Mouse (Mus musculus): ENCODE data around the gene Fam53b. TPM values are rescaled to one million over a fixed set of nuclear protein-coding genes. Genes with fewer than 3 reads are reported as not detected.

Fam53b gene
- 20.1 and 20.4 TPM in 2 replicates for polyA plus RNA-seq (2014; fragmentation: Nextera tagmentation; extraction: Ambion mirVana)

- under 1% methylated on average over 78 of the region's 85 CpGs for WGBS
- peaks cover 28% of the 10 kb centered on the region for H3K4me1 ChIP-seq (replicated peaks; ENCODE audit: control insufficient read depth, insufficient read depth, low read length)
- DNase-seq (ENCODE audit: low spot score) (peak; percentile 79), ATAC-seq (replicated peaks; ENCODE audit: low FRiP score) (peak; percentile 50)
- peak within 1 kb of the TSS; percentile 84 for H3K27ac ChIP-seq (ENCODE audit: low read depth, low read length)
- no peaks in the 10 kb centered on the region for H3K9me3 ChIP-seq (ENCODE audit: control insufficient read depth, low read length)
- H3K4me2 ChIP-seq = peak within 1 kb of the TSS; percentile 95
- H3K9ac ChIP-seq (ENCODE audit: low read depth, low read length) = peak within 1 kb of the TSS; percentile 89
- peak within 1 kb of the TSS; percentile 81 for H3K4me3 ChIP-seq (ENCODE audit: low read depth, low read length)
- no peaks in the 10 kb centered on the region for H3K36me3 ChIP-seq (ENCODE audit: control insufficient read depth, insufficient read depth, low read length)
- no peaks in the 10 kb centered on the region for H3K27me3 ChIP-seq (replicated peaks; ENCODE audit: control insufficient read depth, insufficient read depth, low read length)
These were observed at the start of gene Fam53b for GRCm38 (mm10) chr7:132813416-132814088. Gene Fam53b (minus strand): TSS chr7:132813886.

GRCm38 (mm10) chr7:132859042-132859958 lies 45.6 kb upstream of the Fam53b start, which contains the start of gene Abraxas2:
Gene Abraxas2 (plus strand): TSS chr7:132859225.
- Histone ChIP-seq H3K36me3 (ENCODE audit: control insufficient read depth, insufficient read depth, low read length) (0 out of 2 replicates have a peak, but pooled peaks cover 2% of the 10 kb centered on the region), H3K9me3 (ENCODE audit: control insufficient read depth, low read length) (no peaks in the 10 kb centered on the region), H3K27me3 (replicated peaks; ENCODE audit: control insufficient read depth, insufficient read depth, low read length) (no peaks in the 10 kb centered on the region), H3K4me3 (ENCODE audit: low read depth, low read length) (peak within 1 kb of the TSS; percentile 89), H3K4me1 (replicated peaks; ENCODE audit: control insufficient read depth, insufficient read depth, low read length) (peaks cover 13% of the 10 kb centered on the region; the same call in 1 of the 2 replicates), H3K27ac (ENCODE audit: low read depth, low read length) (peak within 1 kb of the TSS; percentile 82), H3K4me2 (peak within 1 kb of the TSS; percentile 71), H3K9ac (ENCODE audit: low read depth, low read length) (peak within 1 kb of the TSS; percentile 89)
- under 1% methylated on average over 53 of the region's 53 CpGs for WGBS
- peak; percentile 90 for DNase-seq (ENCODE audit: low spot score)
- peak; percentile 92 for ATAC-seq (replicated peaks; ENCODE audit: low FRiP score)

DNA sequence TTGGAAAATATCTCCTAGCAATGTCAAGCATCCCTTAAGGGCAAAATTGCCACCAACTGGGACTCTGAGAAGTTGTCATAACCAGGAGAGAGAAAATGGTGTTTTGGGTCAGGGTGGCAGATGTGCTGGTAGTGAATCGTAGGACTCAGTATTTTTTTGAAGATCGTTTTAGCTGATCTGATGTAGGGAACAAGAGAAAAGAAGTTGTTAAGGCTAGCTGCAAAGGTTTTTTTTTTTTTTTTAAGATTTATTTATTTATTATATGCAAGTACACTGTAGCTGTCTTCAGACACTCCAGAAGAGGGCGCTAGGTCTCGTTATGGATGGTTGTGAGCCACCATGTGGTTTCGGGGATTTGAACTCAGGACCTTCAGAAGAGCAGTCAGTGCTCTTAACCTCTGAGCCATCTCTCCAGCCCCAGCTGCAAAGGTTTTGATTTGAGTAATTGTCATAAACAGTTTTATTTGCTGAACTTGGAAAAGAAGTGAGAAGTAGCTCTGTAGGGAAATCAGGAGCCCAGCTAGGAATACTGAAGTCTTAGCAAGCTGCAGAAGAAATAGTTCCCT lies 44.4 kb upstream of the Fam53b start:
- H3K9ac ChIP-seq (ENCODE audit: low read depth, low read length) = no peak overlapping the region
- H3K4me2 ChIP-seq = no peak overlapping the region
- ATAC-seq (replicated peaks; ENCODE audit: low FRiP score) (no peak), DNase-seq (ENCODE audit: low spot score) (no peak)
- no peak overlapping the region for H3K27ac ChIP-seq (ENCODE audit: low read depth, low read length)
- WGBS = 66% methylated on average over 5 of the region's 5 CpGs
- 0 out of 2 replicates have a peak, but pooled peaks cover 2% of the 10 kb centered on the region for H3K36me3 ChIP-seq (ENCODE audit: control insufficient read depth, insufficient read depth, low read length)
- peaks cover 11% of the 10 kb centered on the region; the same call in 1 of the 2 replicates for H3K4me1 ChIP-seq (replicated peaks; ENCODE audit: control insufficient read depth, insufficient read depth, low read length)
- H3K4me3 ChIP-seq (ENCODE audit: low read depth, low read length) = no peak overlapping the region
- no peaks in the 10 kb centered on the region for H3K27me3 ChIP-seq (replicated peaks; ENCODE audit: control insufficient read depth, insufficient read depth, low read length)
- H3K9me3 ChIP-seq (ENCODE audit: control insufficient read depth, low read length) = no peaks in the 10 kb centered on the region

- Histone ChIP-seq H3K4me1 (replicated peaks; ENCODE audit: control insufficient read depth, insufficient read depth, low read length) (peaks cover 15% of the 10 kb centered on the region), H3K36me3 (ENCODE audit: control insufficient read depth, insufficient read depth, low read length) (no peaks in the 10 kb centered on the region), H3K27me3 (replicated peaks; ENCODE audit: control insufficient read depth, insufficient read depth, low read length) (no peaks in the 10 kb centered on the region), H3K27ac (ENCODE audit: low read depth, low read length) (no peak overlapping the region), H3K4me2 (no peak overlapping the region), H3K9me3 (ENCODE audit: control insufficient read depth, low read length) (no peaks in the 10 kb centered on the region), H3K4me3 (ENCODE audit: low read depth, low read length) (no peak overlapping the region), H3K9ac (ENCODE audit: low read depth, low read length) (no peak overlapping the region)
- WGBS = 87% methylated on average over 1 of the region's 1 CpGs
- DNase-seq (ENCODE audit: low spot score) (no peak), ATAC-seq (replicated peaks; ENCODE audit: low FRiP score) (no peak)
These were observed 42.4 kb upstream of the Fam53b start for GRCm38 (mm10) chr7:132856083-132856482.

- Histone ChIP-seq H3K4me3 (ENCODE audit: low read depth, low read length) (no peak overlapping the region), H3K9ac (ENCODE audit: low read depth, low read length) (no peak overlapping the region), H3K27ac (ENCODE audit: low read depth, low read length) (no peak overlapping the region), H3K27me3 (replicated peaks; ENCODE audit: control insufficient read depth, insufficient read depth, low read length) (no peaks in the 10 kb centered on the region), H3K9me3 (ENCODE audit: control insufficient read depth, low read length) (no peaks in the 10 kb centered on the region), H3K36me3 (ENCODE audit: control insufficient read depth, insufficient read depth, low read length) (0 out of 2 replicates have a peak, but pooled peaks cover 4% of the 10 kb centered on the region), H3K4me1 (replicated peaks; ENCODE audit: control insufficient read depth, insufficient read depth, low read length) (peaks cover 9% of the 10 kb centered on the region), H3K4me2 (no peak overlapping the region)
- WGBS = 69% methylated on average over 4 of the region's 4 CpGs
- ATAC-seq (replicated peaks; ENCODE audit: low FRiP score) (no peak), DNase-seq (ENCODE audit: low spot score) (no peak)
These were observed 40.3 kb upstream of the Fam53b start for GRCm38 (mm10) chr7:132853946-132854345.

DNA sequence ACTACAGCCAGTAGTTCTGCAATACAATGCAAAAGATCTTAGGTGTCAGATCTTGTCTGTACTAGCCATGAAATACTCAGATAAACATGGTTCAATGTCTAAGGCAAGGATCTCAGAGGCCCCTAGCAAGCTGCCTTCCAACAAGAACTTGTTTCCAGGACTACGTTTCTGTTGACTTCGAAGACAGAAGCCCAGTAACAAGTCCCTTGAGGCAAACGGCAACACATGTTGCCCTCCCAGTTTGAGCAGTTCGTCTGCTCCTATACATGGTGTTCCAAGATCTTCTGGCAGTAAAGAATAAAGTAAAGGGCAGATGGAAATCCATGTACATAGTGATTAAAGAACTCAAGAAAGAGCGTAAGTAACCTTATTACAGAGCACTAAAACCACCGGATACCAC lies 39.7 kb upstream of the Fam53b start:
- H3K27me3 ChIP-seq (replicated peaks; ENCODE audit: control insufficient read depth, insufficient read depth, low read length) = no peaks in the 10 kb centered on the region
- no peak overlapping the region for H3K27ac ChIP-seq (ENCODE audit: low read depth, low read length)
- H3K4me3 ChIP-seq (ENCODE audit: low read depth, low read length) = no peak overlapping the region
- H3K36me3 ChIP-seq (ENCODE audit: control insufficient read depth, insufficient read depth, low read length) = 0 out of 2 replicates have a peak, but pooled peaks cover 4% of the 10 kb centered on the region
- no peak for DNase-seq (ENCODE audit: low spot score)
- no peak overlapping the region for H3K4me2 ChIP-seq
- peaks cover 9% of the 10 kb centered on the region for H3K4me1 ChIP-seq (replicated peaks; ENCODE audit: control insufficient read depth, insufficient read depth, low read length)
- ATAC-seq (replicated peaks; ENCODE audit: low FRiP score) = no peak
- WGBS = 89% methylated on average over 6 of the region's 6 CpGs
- no peaks in the 10 kb centered on the region for H3K9me3 ChIP-seq (ENCODE audit: control insufficient read depth, low read length)
- no peak overlapping the region for H3K9ac ChIP-seq (ENCODE audit: low read depth, low read length)

DNA sequence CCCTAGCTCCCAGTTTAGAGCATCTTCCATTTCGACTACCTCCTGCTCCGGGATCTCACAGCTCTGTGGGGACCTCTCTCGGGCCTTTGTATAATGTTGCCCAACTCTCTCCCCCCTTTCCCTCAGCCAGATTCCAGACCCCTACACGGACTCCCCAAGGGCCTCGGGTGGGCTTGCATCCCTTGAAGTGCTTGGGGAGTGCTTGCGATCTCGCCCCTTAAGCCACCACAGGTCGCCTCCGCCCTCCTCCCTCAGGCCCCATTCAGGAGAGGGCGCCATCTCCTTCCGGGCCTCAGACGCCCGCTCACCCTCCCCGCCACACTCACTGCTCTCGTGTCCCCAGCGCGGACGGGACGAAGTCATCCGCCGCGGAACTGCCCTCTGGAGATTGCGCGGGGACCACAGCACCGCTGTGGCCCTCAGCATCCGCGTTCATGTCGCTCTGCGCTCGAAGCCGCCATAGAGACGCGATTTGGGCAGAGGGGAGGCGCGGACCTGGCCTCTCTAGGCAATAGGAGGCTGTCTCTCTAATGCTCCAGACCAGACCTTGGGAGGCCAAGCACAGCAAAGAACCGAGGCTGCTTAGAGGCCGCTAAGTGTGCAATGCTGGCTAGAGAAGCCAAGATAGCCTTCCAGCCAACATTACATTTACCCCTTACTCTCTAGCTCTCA lies 38.6 kb upstream of the Fam53b start, which contains the start of gene Eef1akmt2:
Gene Eef1akmt2 (minus strand): TSS at position 501 of the 672 bp plus-strand sequence.
- Histone ChIP-seq H3K4me2 (peak within 1 kb of the TSS; percentile 81), H3K9me3 (ENCODE audit: control insufficient read depth, low read length) (no peaks in the 10 kb centered on the region), H3K27ac (ENCODE audit: low read depth, low read length) (peak within 1 kb of the TSS; percentile 89), H3K36me3 (ENCODE audit: control insufficient read depth, insufficient read depth, low read length) (peaks cover 7% of the 10 kb centered on the region; the same call in 1 of the 2 replicates), H3K4me1 (replicated peaks; ENCODE audit: control insufficient read depth, insufficient read depth, low read length) (peaks cover 9% of the 10 kb centered on the region), H3K4me3 (ENCODE audit: low read depth, low read length) (peak within 1 kb of the TSS; percentile 84), H3K27me3 (replicated peaks; ENCODE audit: control insufficient read depth, insufficient read depth, low read length) (no peaks in the 10 kb centered on the region), H3K9ac (ENCODE audit: low read depth, low read length) (peak within 1 kb of the TSS; percentile 96)
- DNase-seq (ENCODE audit: low spot score) = peak; percentile 86
- ATAC-seq (replicated peaks; ENCODE audit: low FRiP score) = peak; percentile 97
- WGBS = under 1% methylated on average over 37 of the region's 37 CpGs

GRCm38 (mm10) chr7:132843152-132843551 lies 29.5 kb upstream of the Fam53b start:
- ATAC-seq (replicated peaks; ENCODE audit: low FRiP score) = no peak
- no peak for DNase-seq (ENCODE audit: low spot score)
- Histone ChIP-seq H3K4me3 (ENCODE audit: low read depth, low read length) (no peak overlapping the region), H3K9ac (ENCODE audit: low read depth, low read length) (no peak overlapping the region), H3K4me1 (replicated peaks; ENCODE audit: control insufficient read depth, insufficient read depth, low read length) (no peaks in the 10 kb centered on the region), H3K36me3 (ENCODE audit: control insufficient read depth, insufficient read depth, low read length) (peaks cover 6% of the 10 kb centered on the region; the same call in 1 of the 2 replicates), H3K27ac (ENCODE audit: low read depth, low read length) (no peak overlapping the region), H3K27me3 (replicated peaks; ENCODE audit: control insufficient read depth, insufficient read depth, low read length) (no peaks in the 10 kb centered on the region), H3K9me3 (ENCODE audit: control insufficient read depth, low read length) (no peaks in the 10 kb centered on the region), H3K4me2 (no peak overlapping the region)
- WGBS = 78% methylated on average over 3 of the region's 3 CpGs

Measured in liver, embryonic 11.5 days (tissue).